Mouse (Mus musculus) kidney, adult 2 months (tissue): ENCODE measurements around the gene Cfap100.

Experiments
- CTCF ChIP-seq: fragments of 200-500 bp; conservative IDR thresholded peaks from 2 replicates; pipeline ENCODE4 v1.5.1; 2011; ENCODE audit warnings: low read depth, mild to moderate bottlenecking, control low read depth, low read length, moderate library complexity, mixed read lengths; ENCODE audit not compliant: insufficient read depth, insufficient read length
- POLR2A ChIP-seq: fragments of 200-500 bp; IDR thresholded peaks from one replicate; pipeline ENCODE4 v1.6.1; 2011; ENCODE audit warnings: low read depth, low read length, control low read depth

- TF ChIP-seq CTCF, result no peak
- no peak for TF ChIP-seq POLR2A
Measured at GRCm38 (mm10) chr6:90453751-90454150, 25.2 kb upstream of the Cfap100 start.
